Mouse (Mus musculus) heart, embryonic 11.5 days (tissue): ENCODE data around the gene Olfr516. TPM values are rescaled to one million over a fixed set of nuclear protein-coding genes. Genes with fewer than 3 reads are reported as not detected.
"Not testable (repeated sequence)": the region's sequence is repeated elsewhere in the genome, so short reads cannot be mapped to it uniquely, and the experiment has no call there.

Source experiments
- ATAC-seq: fragments of 200-750 bp; cut with Nextera tagmentation; replicated peaks from 2 replicates; pipeline ENCODE4 v1.8.0; 2017; ENCODE audit warnings: moderate library complexity; ENCODE audit not compliant: insufficient number of reproducible peaks, low FRiP score, low TSS enrichment
- H3K27ac ChIP-seq: fragments of 300-500 bp; sonication (generic); 2 replicates; pipeline ENCODE4 v1.5.1; 2014; ENCODE audit warnings: mild to moderate bottlenecking, low read depth, low read length
- H3K27me3 ChIP-seq: fragments of 300-500 bp; sonication (generic); 2 replicates; pipeline ENCODE4 v1.6.1; 2014; ENCODE audit warnings: mild to moderate bottlenecking, low read length, mixed read lengths; ENCODE audit not compliant: control insufficient read depth, insufficient read depth
- H3K36me3 ChIP-seq: fragments of 300-500 bp; sonication (generic); 2 replicates; pipeline ENCODE4 v1.6.1; 2014; ENCODE audit warnings: mild to moderate bottlenecking, low read length, moderate library complexity, mixed read lengths; ENCODE audit not compliant: control insufficient read depth, insufficient read depth
- H3K4me1 ChIP-seq: fragments of 300-500 bp; sonication (generic); 2 replicates; pipeline ENCODE4 v1.6.1; 2014; ENCODE audit warnings: low read length; ENCODE audit not compliant: control insufficient read depth, insufficient read depth
- H3K4me2 ChIP-seq: fragments of 300-500 bp; sonication (generic); 2 replicates; pipeline ENCODE4 v1.6.1; 2014; ENCODE audit warnings: mild to moderate bottlenecking, moderate library complexity
- H3K4me3 ChIP-seq: fragments of 300-500 bp; sonication (generic); 2 replicates; pipeline ENCODE4 v1.5.1; 2014; ENCODE audit warnings: low read depth, low read length
- H3K9ac ChIP-seq: fragments of 300-500 bp; sonication (generic); 2 replicates; pipeline ENCODE4 v1.6.1; 2014; ENCODE audit warnings: mild to moderate bottlenecking, low read depth, low read length, moderate library complexity
- H3K9me3 ChIP-seq: fragments of 300-500 bp; sonication (generic); replicated peaks from 2 replicates; pipeline ENCODE4 v1.6.1; 2016; ENCODE audit warnings: low read length; ENCODE audit not compliant: control insufficient read depth
- WGBS: fragments of 180-500 bp; shearing (Covaris S2); extraction: QIAGEN DNeasy Blood & Tissue Kit; methylation state at CpG from one replicate; pipeline ENCODE4 v1.1.7; 2014; ENCODE audit not compliant: insufficient replicate concordance; 5-methylcytosine and 5-hydroxymethylcytosine counted together
- polyA plus RNA-seq: library from polyadenylated mRNA; unstranded; fragments of >200 nt; fragmentation: Nextera tagmentation; extraction: Ambion mirVana; gene quantifications from 2 replicates; pipeline ENCODE4 v1.2.1, GENCODE M21; 2014

Gene Olfr516
- not detected in 2 replicates for polyA plus RNA-seq

GRCm38 (mm10) chr7:108850429-108850828 is at the start of gene Olfr516:
Olfr516 (minus strand) TSS chr7:108850529.
- Histone ChIP-seq H3K27ac (no peak within 1 kb of the TSS), H3K4me3 (no peak within 1 kb of the TSS), H3K27me3 (no peaks in the 10 kb centered on the region), H3K4me2 (no peak within 1 kb of the TSS), H3K9ac (no peak within 1 kb of the TSS), H3K36me3 (no peaks in the 10 kb centered on the region), H3K9me3 (no peaks in the 10 kb centered on the region), H3K4me1 (no peaks in the 10 kb centered on the region)
- 68% methylated on average over 2 of the region's 2 CpGs for WGBS
- no peak for ATAC-seq

GRCm38 (mm10) chr7:108894320-108894719 is 44.0 kb upstream of the Olfr516 start, which contains the start of gene Olfr519:
Olfr519 (minus strand) TSS chr7:108894420.
- no peaks in the 10 kb centered on the region for H3K9me3 ChIP-seq
- H3K4me2 ChIP-seq: no peak within 1 kb of the TSS
- 77% methylated on average over 5 of the region's 5 CpGs for WGBS
- no peak within 1 kb of the TSS for H3K4me3 ChIP-seq
- no peaks in the 10 kb centered on the region for H3K27me3 ChIP-seq
- no peak within 1 kb of the TSS for H3K9ac ChIP-seq
- H3K27ac ChIP-seq: no peak within 1 kb of the TSS
- no peak for ATAC-seq
- no peaks in the 10 kb centered on the region for H3K4me1 ChIP-seq
- no peaks in the 10 kb centered on the region for H3K36me3 ChIP-seq

- Histone ChIP-seq H3K4me1 (no peaks in the 10 kb centered on the region), H3K9ac (no peak within 1 kb of the TSS), H3K36me3 (no peaks in the 10 kb centered on the region), H3K9me3 (no peaks in the 10 kb centered on the region), H3K4me3 (no peak within 1 kb of the TSS), H3K27ac (no peak within 1 kb of the TSS), H3K4me2 (no peak within 1 kb of the TSS), H3K27me3 (no peaks in the 10 kb centered on the region)
- no peak for ATAC-seq
- WGBS: 74% methylated on average over 4 of the region's 4 CpGs
Observed at GRCm38 (mm10) chr7:108884906-108885305, 34.6 kb upstream of the Olfr516 start, which contains the start of gene Olfr518. Olfr518 (minus strand) TSS chr7:108885006.

- no peaks in the 10 kb centered on the region for H3K36me3 ChIP-seq
- no peak within 1 kb of the TSS for H3K27ac ChIP-seq
- no peaks in the 10 kb centered on the region for H3K9me3 ChIP-seq
- H3K4me3 ChIP-seq: no peak within 1 kb of the TSS
- 73% methylated on average over 2 of the region's 2 CpGs for WGBS
- H3K4me1 ChIP-seq: no peaks in the 10 kb centered on the region
- H3K9ac ChIP-seq: no peak within 1 kb of the TSS
- no peaks in the 10 kb centered on the region for H3K27me3 ChIP-seq
- H3K4me2 ChIP-seq: no peak within 1 kb of the TSS
- no peak for ATAC-seq
Observed at GRCm38 (mm10) chr7:108872279-108872678, 21.9 kb upstream of the Olfr516 start, which contains the start of gene Olfr517. Olfr517 (minus strand) TSS chr7:108872379.

- H3K27me3 ChIP-seq: no peaks in the 10 kb centered on the region
- no peak for ATAC-seq
- no peak within 1 kb of the TSS for H3K27ac ChIP-seq
- no peaks in the 10 kb centered on the region for H3K36me3 ChIP-seq
- H3K9ac ChIP-seq: no peak within 1 kb of the TSS
- H3K4me3 ChIP-seq: no peak within 1 kb of the TSS
- H3K4me1 ChIP-seq: no peaks in the 10 kb centered on the region
- no peaks in the 10 kb centered on the region for H3K9me3 ChIP-seq
- H3K4me2 ChIP-seq: no peak within 1 kb of the TSS
Observed at GRCm38 (mm10) chr7:108825897-108826296, 24.4 kb downstream of the Olfr516 start, which contains the start of gene Olfr514. Olfr514 (minus strand) TSS chr7:108825997.

- not testable (repeated sequence) for ATAC-seq, H3K9me3 ChIP-seq, H3K4me2 ChIP-seq, H3K27ac ChIP-seq, H3K36me3 ChIP-seq, H3K27me3 ChIP-seq, H3K4me3 ChIP-seq, H3K4me1 ChIP-seq, H3K9ac ChIP-seq
- WGBS: 42% methylated on average over 5 of the region's 5 CpGs
Observed at GRCm38 (mm10) chr7:108814593-108815215, 35.6 kb downstream of the Olfr516 start.

- H3K4me1 ChIP-seq: no peaks in the 10 kb centered on the region
- H3K4me2 ChIP-seq: no peak overlapping the region
- H3K9me3 ChIP-seq: no peaks in the 10 kb centered on the region
- H3K36me3 ChIP-seq: no peaks in the 10 kb centered on the region
- ATAC-seq: no peak
- no peak overlapping the region for H3K9ac ChIP-seq
- H3K27ac ChIP-seq: no peak overlapping the region
- WGBS: 53% methylated on average over 1 of the region's 1 CpGs
- H3K4me3 ChIP-seq: no peak overlapping the region
- no peaks in the 10 kb centered on the region for H3K27me3 ChIP-seq
Observed at GRCm38 (mm10) chr7:108797205-108797933, 53.0 kb downstream of the Olfr516 start.
